Mouse (Mus musculus) liver, embryonic 16.5 days (tissue): ENCODE data around the gene Bbc3. TPM values are rescaled to one million over a fixed set of nuclear protein-coding genes. Genes with fewer than 3 reads are reported as not detected.

Experiments used
- ATAC-seq: fragments of 200-750 bp; cut with Nextera tagmentation; 2 replicates; pipeline ENCODE4 v1.8.0; 2017; ENCODE audit warnings: low read depth, mild to moderate bottlenecking, moderate number of reproducible peaks, moderate library complexity
- H3K27ac ChIP-seq: fragments of 300-500 bp; sonication (generic); 2 replicates; pipeline ENCODE4 v1.5.1; 2014; ENCODE audit warnings: mild to moderate bottlenecking, low read length
- H3K27me3 ChIP-seq: fragments of 300-500 bp; sonication (generic); 2 replicates; pipeline ENCODE4 v1.6.1; 2014; ENCODE audit warnings: low read depth, low read length, mixed read lengths; ENCODE audit not compliant: control insufficient read depth, insufficient read depth
- H3K36me3 ChIP-seq: fragments of 300-500 bp; sonication (generic); 2 replicates; pipeline ENCODE4 v1.6.1; 2014; ENCODE audit warnings: mild to moderate bottlenecking; ENCODE audit not compliant: control insufficient read depth, insufficient read depth
- H3K4me1 ChIP-seq: fragments of 300-500 bp; sonication (generic); 2 replicates; pipeline ENCODE4 v1.6.1; 2014; ENCODE audit warnings: low read depth, low read length, mixed read lengths; ENCODE audit not compliant: control insufficient read depth
- H3K4me2 ChIP-seq: fragments of 300-500 bp; sonication (generic); 2 replicates; pipeline ENCODE4 v1.6.1; 2014; ENCODE audit warnings: low read depth, low read length, mixed read lengths
- H3K4me3 ChIP-seq: fragments of 300-500 bp; sonication (generic); 2 replicates; pipeline ENCODE4 v1.5.1; 2014; ENCODE audit warnings: low read depth, mild to moderate bottlenecking, low read length
- H3K9ac ChIP-seq: fragments of 300-500 bp; sonication (generic); 2 replicates; pipeline ENCODE4 v1.6.1; 2014; ENCODE audit warnings: low read depth, low read length
- H3K9me3 ChIP-seq: fragments of 300-500 bp; sonication (generic); replicated peaks from 2 replicates; pipeline ENCODE4 v1.6.1; 2016; ENCODE audit warnings: low read length; ENCODE audit not compliant: control insufficient read depth
- WGBS: fragments of 180-500 bp; shearing (Covaris S2); extraction: QIAGEN DNeasy Blood & Tissue Kit; methylation state at CpG from one replicate; pipeline ENCODE4 v1.1.7; 2014; ENCODE audit not compliant: insufficient replicate concordance; 5-methylcytosine and 5-hydroxymethylcytosine counted together
- polyA plus RNA-seq: library from polyadenylated mRNA; unstranded; fragments of >200 nt; fragmentation: Nextera tagmentation; extraction: Ambion mirVana; gene quantifications from 2 replicates; pipeline ENCODE4 v1.2.1, GENCODE M21; 2015

Bbc3 gene
- polyA plus RNA-seq, 1 experiment from 2014 or later = 4.1 TPM

GRCm38 (mm10) chr7:16320479-16320878 lies 12.3 kb downstream of the Bbc3 start:
- Histone ChIP-seq H3K4me2 (no peak overlapping the region), H3K9ac (no peak overlapping the region), H3K27me3 (no peaks in the 10 kb centered on the region), H3K4me3 (no peak overlapping the region), H3K27ac (no peak overlapping the region), H3K4me1 (peaks cover 3% of the 10 kb centered on the region; the same call in 1 of the 2 replicates), H3K9me3 (no peaks in the 10 kb centered on the region), H3K36me3 (peaks cover 12% of the 10 kb centered on the region)
- 71% methylated on average over 6 of the region's 6 CpGs for WGBS
- ATAC-seq = no peak

DNA sequence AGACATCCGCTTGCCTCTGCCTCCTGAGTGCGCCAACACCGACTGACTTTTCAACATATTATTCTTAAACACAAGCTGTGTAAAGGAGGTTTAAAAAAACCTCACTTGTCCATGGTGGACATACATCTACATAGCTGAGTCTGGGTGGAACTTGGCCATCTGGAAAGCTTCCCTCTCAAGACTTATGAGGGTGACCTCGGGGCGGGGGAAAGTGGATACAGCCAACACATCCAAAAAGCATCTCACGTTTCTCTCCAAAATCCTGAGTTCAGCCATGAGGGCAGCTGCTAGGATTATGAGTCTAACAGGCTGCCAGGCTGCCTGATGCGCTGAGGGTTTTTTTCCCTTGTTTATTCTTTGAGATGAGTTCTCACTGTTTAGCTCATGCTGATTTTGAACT lies 16.5 kb downstream of the Bbc3 start:
- peaks cover 4% of the 10 kb centered on the region for H3K4me1 ChIP-seq

GRCm38 (mm10) chr7:16325920-16326606 lies 17.9 kb downstream of the Bbc3 start:
- Histone ChIP-seq H3K36me3 (peaks cover 19% of the 10 kb centered on the region), H3K9me3 (no peaks in the 10 kb centered on the region), H3K4me2 (no peak overlapping the region), H3K4me1 (peaks cover 4% of the 10 kb centered on the region), H3K9ac (no peak overlapping the region), H3K4me3 (no peak overlapping the region), H3K27me3 (no peaks in the 10 kb centered on the region), H3K27ac (no peak overlapping the region)
- 25% methylated on average over 8 of the region's 8 CpGs for WGBS
- peak; percentile 81 for ATAC-seq

More for the DNA sequence above, 16.5 kb downstream of the Bbc3 start:
- peaks cover 11% of the 10 kb centered on the region for H3K36me3 ChIP-seq
- H3K4me3 ChIP-seq = no peak overlapping the region
- H3K27ac ChIP-seq = no peak overlapping the region
- H3K27me3 ChIP-seq = no peaks in the 10 kb centered on the region
- ATAC-seq = no peak
- H3K4me2 ChIP-seq = no peak overlapping the region
- H3K9me3 ChIP-seq = no peaks in the 10 kb centered on the region
- 81% methylated on average over 7 of the region's 7 CpGs for WGBS
- H3K9ac ChIP-seq = no peak overlapping the region

GRCm38 (mm10) chr7:16326607-16326971 lies 18.4 kb downstream of the Bbc3 start:
- H3K27ac ChIP-seq = no peak overlapping the region
- H3K27me3 ChIP-seq = no peaks in the 10 kb centered on the region
- no peak overlapping the region for H3K4me3 ChIP-seq
- no peaks in the 10 kb centered on the region for H3K9me3 ChIP-seq
- no peak for ATAC-seq
- H3K4me2 ChIP-seq = no peak overlapping the region
- peaks cover 4% of the 10 kb centered on the region for H3K4me1 ChIP-seq
- WGBS = 87% methylated on average over 2 of the region's 2 CpGs
- H3K36me3 ChIP-seq = peaks cover 19% of the 10 kb centered on the region
- H3K9ac ChIP-seq = no peak overlapping the region

DNA sequence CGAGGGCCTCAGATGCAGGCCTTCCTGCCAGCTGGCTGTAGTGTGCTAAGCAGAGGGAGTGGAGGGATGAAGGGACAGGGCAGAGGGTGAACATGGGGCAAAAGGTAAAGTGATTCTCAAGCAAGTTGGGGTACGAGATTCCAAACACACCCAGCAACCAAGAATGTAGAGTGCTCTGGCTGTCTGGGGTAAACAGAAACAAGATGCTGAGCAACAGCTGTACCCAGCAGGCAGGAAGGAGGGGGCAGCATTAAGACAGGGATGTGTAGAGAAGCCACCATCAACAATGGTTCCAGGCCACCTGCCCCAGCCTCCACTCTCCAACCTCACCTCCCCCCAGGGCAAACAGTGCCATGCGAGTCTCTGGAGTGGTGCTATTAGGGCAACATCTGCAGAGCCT lies 21.0 kb downstream of the Bbc3 start:
- Histone ChIP-seq H3K4me1 (peaks cover 4% of the 10 kb centered on the region), H3K4me2 (no peak overlapping the region), H3K9ac (no peak overlapping the region), H3K9me3 (no peaks in the 10 kb centered on the region), H3K4me3 (no peak overlapping the region), H3K27ac (no peak overlapping the region), H3K27me3 (no peaks in the 10 kb centered on the region), H3K36me3 (peaks cover 24% of the 10 kb centered on the region)
- ATAC-seq = no peak
- WGBS = 77% methylated on average over 3 of the region's 3 CpGs

- Histone ChIP-seq H3K4me2 (no peak overlapping the region), H3K36me3 (peaks cover 24% of the 10 kb centered on the region), H3K9ac (no peak overlapping the region), H3K4me3 (no peak overlapping the region), H3K9me3 (no peaks in the 10 kb centered on the region), H3K27me3 (no peaks in the 10 kb centered on the region), H3K4me1 (peaks cover 8% of the 10 kb centered on the region), H3K27ac (no peak overlapping the region)
- no peak for ATAC-seq
- WGBS = 76% methylated on average over 2 of the region's 2 CpGs
Measured at GRCm38 (mm10) chr7:16337733-16338132, 29.5 kb downstream of the Bbc3 start.

GRCm38 (mm10) chr7:16344598-16344997 lies 36.4 kb downstream of the Bbc3 start:
- Histone ChIP-seq H3K4me3 (no peak overlapping the region), H3K27me3 (no peaks in the 10 kb centered on the region), H3K27ac (no peak overlapping the region), H3K36me3 (peaks cover 2% of the 10 kb centered on the region), H3K9me3 (no peaks in the 10 kb centered on the region), H3K4me2 (no peak overlapping the region), H3K4me1 (peaks cover 8% of the 10 kb centered on the region), H3K9ac (no peak overlapping the region)
- 66% methylated on average over 3 of the region's 3 CpGs for WGBS
- ATAC-seq = no peak

DNA sequence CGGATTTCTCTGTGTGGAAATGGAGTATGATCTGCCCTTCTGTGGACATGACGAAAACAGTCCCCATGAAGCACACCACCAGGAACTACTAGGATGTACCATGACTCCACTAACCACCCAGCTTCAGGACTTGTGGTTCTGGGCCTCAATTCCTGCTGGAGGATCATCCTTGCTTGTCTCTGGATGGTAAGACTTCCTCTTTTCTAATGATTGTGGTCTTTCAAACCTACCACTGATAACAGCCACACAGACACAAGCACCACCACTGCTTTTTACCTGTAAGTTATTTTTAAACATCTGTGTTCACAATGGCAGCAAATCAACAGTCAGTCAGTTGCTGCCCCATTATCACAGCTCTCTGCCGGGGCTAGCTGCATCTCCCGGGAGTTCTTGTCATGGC lies 37.1 kb downstream of the Bbc3 start:
- Histone ChIP-seq H3K4me3 (no peak overlapping the region), H3K36me3 (peaks cover 5% of the 10 kb centered on the region), H3K9ac (no peak overlapping the region), H3K9me3 (no peaks in the 10 kb centered on the region), H3K4me2 (no peak overlapping the region), H3K27ac (no peak overlapping the region), H3K27me3 (no peaks in the 10 kb centered on the region), H3K4me1 (peaks cover 7% of the 10 kb centered on the region)
- 56% methylated on average over 4 of the region's 4 CpGs for WGBS
- no peak for ATAC-seq

GRCm38 (mm10) chr7:16349999-16350398 lies 41.8 kb downstream of the Bbc3 start:
- peaks cover 20% of the 10 kb centered on the region for H3K36me3 ChIP-seq
- H3K4me2 ChIP-seq = no peak overlapping the region
- no peaks in the 10 kb centered on the region for H3K27me3 ChIP-seq
- no peak overlapping the region for H3K9ac ChIP-seq
- H3K9me3 ChIP-seq = no peaks in the 10 kb centered on the region
- 71% methylated on average over 5 of the region's 5 CpGs for WGBS
- no peak overlapping the region for H3K4me3 ChIP-seq
- H3K27ac ChIP-seq = no peak overlapping the region
- no peaks in the 10 kb centered on the region for H3K4me1 ChIP-seq
- ATAC-seq = no peak
